Mouse (Mus musculus): ENCODE measurements around the gene Pts. TPM values are rescaled to one million over a fixed set of nuclear protein-coding genes. Genes with fewer than 3 reads are reported as not detected.
A peak's percentile ranks its signal among the peaks of the same experiment; 100 is the strongest.

Gene Pts
- total and polyA plus RNA-seq, 3 experiments = 24.6 TPM; not detected in 1

DNA sequence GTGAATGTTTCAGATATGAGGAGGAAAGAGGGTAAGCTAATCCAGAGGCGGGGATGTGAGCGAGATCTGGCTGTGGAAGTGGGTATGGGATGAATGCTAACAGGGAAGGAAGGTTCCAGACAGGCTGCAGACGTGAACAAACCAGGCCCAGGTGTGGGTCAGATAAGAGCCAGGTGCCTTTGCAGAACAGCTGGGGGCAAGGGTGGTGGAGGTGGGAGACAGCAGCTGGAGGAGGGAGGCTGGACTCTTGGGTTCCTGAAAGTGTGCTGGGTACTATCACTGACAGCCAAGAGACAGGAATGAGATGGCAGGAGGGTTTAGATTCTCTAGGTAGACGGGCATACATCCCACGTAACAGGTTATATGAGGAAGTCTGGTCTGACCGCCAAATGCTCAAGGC lies 31.4 kb downstream of the Pts start:
- H3K79me2 ChIP-seq (ENCODE audit: control insufficient read depth, insufficient read depth, low read length, poor library complexity) = no peaks in the 10 kb centered on the region
- H3K9me3 ChIP-seq (replicated peaks; ENCODE audit: insufficient read depth, low read length) = no peaks in the 10 kb centered on the region
- H3K4me1 ChIP-seq (ENCODE audit: control insufficient read depth in 1 of 2, insufficient read depth in 2 of 2, low read length in 2 of 2) = peaks cover 2 to 31% of the 10 kb centered on the region in 2 experiments; a peak in 3 of 4 replicates
- no peak for TF ChIP-seq TBP (IDR thresholded peaks at IDR 0.05; ENCODE audit: low read depth, low read length)
- TF ChIP-seq USF2 (IDR thresholded peaks at IDR 0.05; ENCODE audit: borderline replicate concordance in 1 of 2, insufficient read depth in 1 of 2, low read depth in 1 of 2, low read length in 2 of 2) = no peak
- no peak for TF ChIP-seq ETS1 (IDR thresholded peaks at IDR 0.05; ENCODE audit: low read depth, low read length)
- TF ChIP-seq BHLHE40 (IDR thresholded peaks at IDR 0.05; ENCODE audit: borderline replicate concordance, low read depth, low read length) = no peak
- TF ChIP-seq TAL1 (IDR thresholded peaks at IDR 0.05; ENCODE audit: low read length) = no peak
- TF ChIP-seq CHD2 (IDR thresholded peaks at IDR 0.05; ENCODE audit: low read length) = no peak
- no peak for TF ChIP-seq MYB (IDR thresholded peaks at IDR 0.05; ENCODE audit: low read depth, low read length)
- TF ChIP-seq CTCF (IDR thresholded peaks at IDR 0.05 in 2 of 3, conservative IDR thresholded peaks at IDR 0.05 in 1 of 3; ENCODE audit: control insufficient read depth in 1 of 3, insufficient read depth in 1 of 3, low read depth in 2 of 3, low read length in 3 of 3, poor library complexity in 1 of 3, severe bottlenecking in 1 of 3) = no peak
- TF ChIP-seq MYC (IDR thresholded peaks at IDR 0.05; ENCODE audit: low read depth, low read length) = no peak
- TF ChIP-seq MXI1 (IDR thresholded peaks at IDR 0.05; ENCODE audit: low read depth, low read length) = no peak
- TF ChIP-seq USF1 (IDR thresholded peaks at IDR 0.05; ENCODE audit: low read depth, low read length) = no peak
- no peak for TF ChIP-seq MAX (IDR thresholded peaks at IDR 0.05; ENCODE audit: low read length)
- DNase-seq (ENCODE audit: low read depth, low spot score) = peak; percentile 14
- peak overlapping the region; percentile 90 for H3K27ac ChIP-seq (ENCODE audit: control insufficient read depth, low read depth, low read length)
- H3K9ac ChIP-seq (ENCODE audit: control insufficient read depth, low read depth, low read length, poor library complexity, severe bottlenecking) = peak overlapping the region; percentile 66
- H3K27me3 ChIP-seq (ENCODE audit: control insufficient read depth in 1 of 2, insufficient read depth in 2 of 2, low read length in 2 of 2) = no peaks in the 10 kb centered on the region
- H3K36me3 ChIP-seq (ENCODE audit: control insufficient read depth in 1 of 2, insufficient read depth in 2 of 2, low read length in 2 of 2) = peaks cover 0 to 8% of the 10 kb centered on the region in 2 experiments; a peak in 2 of 4 replicates
- H3K4me3 ChIP-seq (ENCODE audit: control insufficient read depth in 1 of 2, insufficient read depth in 1 of 2, low read depth in 2 of 2, low read length in 2 of 2) = peak overlapping the region; percentile 50 to 56; a peak in 2 of 4 replicates

GRCm38 (mm10) chr9:50496546-50496945 lies 32.0 kb downstream of the Pts start:
- Histone ChIP-seq H3K4me3 (ENCODE audit: control insufficient read depth in 1 of 2, insufficient read depth in 1 of 2, low read depth in 2 of 2, low read length in 2 of 2) (peak overlapping the region; percentile 50 to 56), H3K27ac (ENCODE audit: control insufficient read depth, low read depth, low read length) (peak overlapping the region; percentile 90), H3K9ac (ENCODE audit: control insufficient read depth, low read depth, low read length, poor library complexity, severe bottlenecking) (peak overlapping the region; percentile 66), H3K9me3 (replicated peaks; ENCODE audit: insufficient read depth, low read length) (no peaks in the 10 kb centered on the region), H3K79me2 (ENCODE audit: control insufficient read depth, insufficient read depth, low read length, poor library complexity) (no peaks in the 10 kb centered on the region), H3K4me1 (ENCODE audit: control insufficient read depth in 1 of 2, insufficient read depth in 2 of 2, low read length in 2 of 2) (peaks cover 2 to 26% of the 10 kb centered on the region in 2 experiments; a peak in 3 of 4 replicates), H3K36me3 (ENCODE audit: control insufficient read depth in 1 of 2, insufficient read depth in 2 of 2, low read length in 2 of 2) (peaks cover 0 to 8% of the 10 kb centered on the region in 2 experiments; a peak in 2 of 4 replicates), H3K27me3 (ENCODE audit: control insufficient read depth in 1 of 2, insufficient read depth in 2 of 2, low read length in 2 of 2) (no peaks in the 10 kb centered on the region)
- peak; percentile 73 for DNase-seq (ENCODE audit: low read depth, low spot score)
- TF ChIP-seq TBP (IDR thresholded peaks at IDR 0.05; ENCODE audit: low read depth, low read length) (0 out of 2 replicates have a peak, but pooled peaks have one; percentile 12), NELFE (IDR thresholded peaks at IDR 0.05; ENCODE audit: low read depth, low read length) (peak; percentile 33; the same call in 1 of the 2 replicates), CHD1 (IDR thresholded peaks at IDR 0.05; ENCODE audit: low read depth, low read length) (0 out of 2 replicates have a peak, but pooled peaks have one; percentile 49), NRF1 (IDR thresholded peaks at IDR 0.05; ENCODE audit: insufficient read depth, low read depth, low read length, poor library complexity, severe bottlenecking) (no peak)

Data from MEL (cell line).